Mouse (Mus musculus): ENCODE measurements at regions not wholly inside any gene's neighbourhood (a gene's known extent, or its start where the extent isn't known, plus 50 kb on each side); places are given as distances from the start of the nearest gene placed in this dataset.

DNA sequence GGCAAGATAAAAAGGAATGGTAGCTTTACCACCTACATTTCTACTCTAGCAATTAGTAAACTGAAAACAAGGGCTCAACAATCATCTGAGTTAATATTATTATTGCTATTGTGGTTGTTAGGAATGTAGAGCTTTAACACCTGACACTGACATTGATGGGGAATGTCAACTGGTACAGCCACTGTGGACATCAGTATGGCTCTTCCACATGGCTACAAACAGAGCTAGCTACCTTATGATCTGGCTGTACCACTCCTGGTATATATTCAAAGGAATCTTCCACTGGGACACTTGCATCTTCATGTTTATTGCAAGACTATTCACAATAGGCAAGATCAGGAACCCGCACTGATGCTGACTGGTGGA lies 119.8 kb downstream of the Sox4 start:
- H3K27me3 ChIP-seq (ENCODE audit: control insufficient read depth, insufficient read depth, low read length), result no peaks in the 10 kb centered on the region
- WGBS, result 64% methylated on average over 1 of the region's 1 CpGs
- H3K4me1 ChIP-seq (replicated peaks; ENCODE audit: control insufficient read depth, insufficient read depth, low read length), result peaks cover 14% of the 10 kb centered on the region
- DNase-seq, result no peak
- no peak for TF ChIP-seq CTCF (IDR thresholded peaks at IDR 0.05; ENCODE audit: borderline replicate concordance, control insufficient read depth, extremely low read depth, insufficient read depth, low read length, poor library complexity)
- no peak for TF ChIP-seq POLR2A (IDR thresholded peaks at IDR 0.05; ENCODE audit: control insufficient read depth, extremely low read depth, insufficient read depth, low read length, poor library complexity)
- no peak overlapping the region for H3K4me3 ChIP-seq (ENCODE audit: control insufficient read depth, insufficient read depth, low read length)
- no peaks in the 10 kb centered on the region for H3K36me3 ChIP-seq (ENCODE audit: control insufficient read depth, insufficient read depth, low read length)
- peak overlapping the region; percentile 50 for H3K27ac ChIP-seq (ENCODE audit: control insufficient read depth, insufficient read depth, low read length)

DNA sequence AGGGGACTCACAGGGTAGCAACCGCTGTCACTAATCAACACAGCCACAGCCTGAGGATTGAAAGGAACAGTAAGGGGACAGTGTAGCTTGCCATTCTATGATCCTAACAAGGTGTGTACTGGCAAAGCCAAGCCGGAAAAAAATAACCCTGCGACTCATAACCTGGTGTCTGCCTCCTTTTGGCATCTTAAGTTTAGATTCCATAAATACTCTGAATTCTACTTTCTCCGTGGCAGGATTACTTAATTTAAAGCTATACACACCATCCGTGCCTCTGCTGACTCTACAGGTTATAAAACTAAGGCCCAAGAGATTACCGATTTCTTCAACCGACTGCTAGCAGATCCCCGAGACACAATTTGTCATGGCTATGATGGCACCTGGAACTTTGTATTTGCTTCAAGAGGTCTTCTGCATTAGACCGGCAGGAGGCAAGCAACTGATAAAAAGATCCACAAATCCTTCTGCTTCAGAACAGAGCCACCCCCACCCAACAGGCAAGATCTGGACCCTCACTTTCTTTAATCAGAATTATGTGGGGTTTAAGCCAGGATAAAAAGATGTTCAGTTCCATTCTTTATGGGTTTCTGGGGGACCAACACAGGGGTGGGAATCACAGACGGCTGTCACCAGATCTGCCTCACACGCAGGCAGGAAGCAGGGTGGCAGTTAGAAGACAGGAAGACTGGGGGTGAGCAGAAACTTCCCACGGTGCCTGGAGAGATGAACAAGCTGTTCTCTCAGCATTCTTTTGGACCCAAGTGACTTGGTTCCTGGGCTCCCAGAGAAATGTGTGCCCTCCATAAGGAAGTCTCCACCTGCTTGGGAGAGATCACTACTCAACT lies 120.4 kb downstream of the Sox4 start:
- peak; percentile 63 for DNase-seq
- TF ChIP-seq POLR2A (IDR thresholded peaks at IDR 0.05; ENCODE audit: control insufficient read depth, extremely low read depth, insufficient read depth, low read length, poor library complexity) (no peak), CTCF (IDR thresholded peaks at IDR 0.05; ENCODE audit: borderline replicate concordance, control insufficient read depth, extremely low read depth, insufficient read depth, low read length, poor library complexity) (no peak)
- no peak overlapping the region for H3K4me3 ChIP-seq (ENCODE audit: control insufficient read depth, insufficient read depth, low read length)
- H3K27me3 ChIP-seq (ENCODE audit: control insufficient read depth, insufficient read depth, low read length), result no peaks in the 10 kb centered on the region
- 14% methylated on average over 12 of the region's 12 CpGs for WGBS
- H3K27ac ChIP-seq (ENCODE audit: control insufficient read depth, insufficient read depth, low read length), result peak overlapping the region; percentile 50
- no peaks in the 10 kb centered on the region for H3K36me3 ChIP-seq (ENCODE audit: control insufficient read depth, insufficient read depth, low read length)
- H3K4me1 ChIP-seq (replicated peaks; ENCODE audit: control insufficient read depth, insufficient read depth, low read length), result peaks cover 8% of the 10 kb centered on the region

DNA sequence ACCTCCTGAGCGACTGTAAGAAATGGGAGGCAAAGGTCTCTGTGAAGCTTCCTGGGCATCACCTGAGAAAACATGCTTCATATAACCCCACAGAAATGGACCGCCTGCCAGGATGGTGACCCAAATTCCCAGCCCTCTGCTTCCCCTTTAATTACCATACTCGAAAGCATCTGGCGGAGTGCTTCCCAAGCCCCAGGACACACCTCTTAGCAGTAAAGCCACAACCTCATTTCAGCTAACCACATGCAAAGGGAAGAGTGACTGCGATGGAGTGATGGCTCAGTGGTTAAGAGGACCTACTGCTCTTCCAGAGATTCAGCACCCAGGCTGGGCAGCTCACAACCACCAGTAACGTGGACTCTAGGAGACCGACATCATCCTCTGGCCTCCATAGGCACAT lies 127.2 kb downstream of the Sox4 start:
- 21% methylated on average over 7 of the region's 7 CpGs for WGBS
- peaks cover 11% of the 10 kb centered on the region for H3K4me1 ChIP-seq (replicated peaks; ENCODE audit: control insufficient read depth, insufficient read depth, low read length)
- H3K36me3 ChIP-seq (ENCODE audit: control insufficient read depth, insufficient read depth, low read length), result no peaks in the 10 kb centered on the region
- DNase-seq, result peak; percentile 17
- no peak for TF ChIP-seq CTCF (IDR thresholded peaks at IDR 0.05; ENCODE audit: borderline replicate concordance, control insufficient read depth, extremely low read depth, insufficient read depth, low read length, poor library complexity)
- no peak for TF ChIP-seq POLR2A (IDR thresholded peaks at IDR 0.05; ENCODE audit: control insufficient read depth, extremely low read depth, insufficient read depth, low read length, poor library complexity)
- H3K27me3 ChIP-seq (ENCODE audit: control insufficient read depth, insufficient read depth, low read length), result no peaks in the 10 kb centered on the region
- no peak overlapping the region for H3K4me3 ChIP-seq (ENCODE audit: control insufficient read depth, insufficient read depth, low read length)
- H3K27ac ChIP-seq (ENCODE audit: control insufficient read depth, insufficient read depth, low read length), result no peak overlapping the region

DNA sequence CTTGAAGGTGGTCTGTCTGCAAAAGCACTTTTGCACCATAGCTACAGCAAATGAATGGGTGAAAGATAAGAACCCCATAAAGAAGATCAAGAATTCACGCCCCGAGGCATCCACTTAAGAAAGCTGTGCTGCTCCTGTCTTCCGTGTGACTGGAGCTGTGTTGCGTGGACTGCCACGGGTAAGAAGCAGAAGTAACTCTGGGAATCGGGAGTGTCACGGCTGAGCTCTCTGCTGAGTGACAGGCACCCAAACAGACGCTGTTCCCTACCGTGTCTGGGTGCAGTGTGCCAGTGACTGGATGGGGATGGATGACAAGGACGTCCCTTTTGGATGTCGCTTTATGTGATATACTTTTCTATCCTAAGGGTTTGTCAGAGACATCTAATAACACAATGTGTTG lies 129.5 kb downstream of the Sox4 start:
- Histone ChIP-seq H3K27ac (ENCODE audit: control insufficient read depth, insufficient read depth, low read length) (no peak overlapping the region), H3K27me3 (ENCODE audit: control insufficient read depth, insufficient read depth, low read length) (no peaks in the 10 kb centered on the region), H3K36me3 (ENCODE audit: control insufficient read depth, insufficient read depth, low read length) (no peaks in the 10 kb centered on the region), H3K4me3 (ENCODE audit: control insufficient read depth, insufficient read depth, low read length) (no peak overlapping the region), H3K4me1 (replicated peaks; ENCODE audit: control insufficient read depth, insufficient read depth, low read length) (peaks cover 19% of the 10 kb centered on the region)
- TF ChIP-seq POLR2A (IDR thresholded peaks at IDR 0.05; ENCODE audit: control insufficient read depth, extremely low read depth, insufficient read depth, low read length, poor library complexity) (no peak), CTCF (IDR thresholded peaks at IDR 0.05; ENCODE audit: borderline replicate concordance, control insufficient read depth, extremely low read depth, insufficient read depth, low read length, poor library complexity) (no peak)
- WGBS, result 85% methylated on average over 11 of the region's 11 CpGs
- no peak for DNase-seq

DNA sequence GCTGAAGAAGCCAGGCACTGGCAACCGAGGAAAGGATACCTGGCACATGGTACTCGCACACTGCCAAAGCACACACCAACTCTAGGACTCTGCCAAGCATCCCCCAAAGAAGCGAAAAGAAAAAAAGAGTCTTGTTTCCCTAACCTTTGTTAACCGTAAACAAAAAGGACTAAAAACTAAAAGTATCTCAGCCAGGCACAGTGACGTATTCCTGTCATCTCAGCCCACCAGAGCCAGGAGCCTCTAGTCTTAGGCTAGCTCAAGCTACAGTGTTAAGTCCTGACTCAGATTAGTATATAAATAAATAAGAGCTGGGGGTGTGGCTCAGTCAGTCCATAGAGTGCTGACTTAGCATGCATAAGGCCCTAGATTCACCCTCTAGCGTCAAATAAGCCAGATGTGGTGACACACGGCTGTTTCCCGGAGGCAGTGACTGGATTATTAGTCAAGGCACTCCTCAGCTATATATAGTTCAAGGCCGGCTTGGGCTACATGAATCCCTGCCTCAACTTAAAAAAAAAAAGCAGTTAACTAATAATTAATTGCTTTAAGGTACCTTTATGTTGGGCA lies 130.1 kb downstream of the Sox4 start:
- Histone ChIP-seq H3K27ac (ENCODE audit: control insufficient read depth, insufficient read depth, low read length) (no peak overlapping the region), H3K36me3 (ENCODE audit: control insufficient read depth, insufficient read depth, low read length) (no peaks in the 10 kb centered on the region), H3K27me3 (ENCODE audit: control insufficient read depth, insufficient read depth, low read length) (no peaks in the 10 kb centered on the region), H3K4me1 (replicated peaks; ENCODE audit: control insufficient read depth, insufficient read depth, low read length) (peaks cover 19% of the 10 kb centered on the region), H3K4me3 (ENCODE audit: control insufficient read depth, insufficient read depth, low read length) (no peak overlapping the region)
- DNase-seq, result no peak
- WGBS, result 92% methylated on average over 9 of the region's 9 CpGs
- no peak for TF ChIP-seq CTCF (IDR thresholded peaks at IDR 0.05; ENCODE audit: borderline replicate concordance, control insufficient read depth, extremely low read depth, insufficient read depth, low read length, poor library complexity)
- no peak for TF ChIP-seq POLR2A (IDR thresholded peaks at IDR 0.05; ENCODE audit: control insufficient read depth, extremely low read depth, insufficient read depth, low read length, poor library complexity)

DNA sequence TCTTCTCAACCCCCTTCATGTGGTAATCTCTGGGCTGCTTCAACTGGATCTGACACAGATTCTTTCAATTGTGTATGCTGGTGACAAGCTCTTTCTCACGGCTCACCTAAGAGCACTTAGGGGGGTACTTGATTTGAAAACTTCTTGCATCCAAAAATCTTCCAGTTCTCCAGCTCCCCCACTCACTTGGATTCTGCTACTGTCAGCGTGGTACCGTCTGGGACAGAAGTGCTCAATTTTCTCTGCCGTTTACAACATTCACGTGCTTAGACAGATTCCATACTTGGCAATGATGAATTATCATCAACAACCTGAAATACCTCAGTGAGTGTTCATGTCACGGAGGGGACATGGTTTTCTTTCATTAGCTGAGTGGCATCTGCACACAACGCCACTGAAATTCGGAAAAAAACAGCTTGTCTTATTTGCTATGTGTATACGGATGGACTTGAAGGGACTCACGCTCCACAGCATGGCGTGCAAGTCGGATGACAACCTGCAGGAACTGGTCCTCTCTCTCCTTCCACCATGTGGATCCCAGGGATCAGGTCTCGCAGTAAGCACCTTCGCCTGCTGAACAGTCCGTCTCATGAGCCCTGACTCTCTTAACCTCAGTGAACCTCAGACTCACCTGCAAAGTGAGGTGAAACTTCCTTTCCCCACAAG lies 132.5 kb downstream of the Sox4 start:
- no peak for DNase-seq
- Histone ChIP-seq H3K4me1 (replicated peaks; ENCODE audit: control insufficient read depth, insufficient read depth, low read length) (peaks cover 11% of the 10 kb centered on the region), H3K36me3 (ENCODE audit: control insufficient read depth, insufficient read depth, low read length) (no peaks in the 10 kb centered on the region), H3K27me3 (ENCODE audit: control insufficient read depth, insufficient read depth, low read length) (no peaks in the 10 kb centered on the region), H3K27ac (ENCODE audit: control insufficient read depth, insufficient read depth, low read length) (no peak overlapping the region), H3K4me3 (ENCODE audit: control insufficient read depth, insufficient read depth, low read length) (no peak overlapping the region)
- no peak for TF ChIP-seq CTCF (IDR thresholded peaks at IDR 0.05; ENCODE audit: borderline replicate concordance, control insufficient read depth, extremely low read depth, insufficient read depth, low read length, poor library complexity)
- TF ChIP-seq POLR2A (IDR thresholded peaks at IDR 0.05; ENCODE audit: control insufficient read depth, extremely low read depth, insufficient read depth, low read length, poor library complexity), result no peak
- 85% methylated on average over 15 of the region's 15 CpGs for WGBS

All from thymus, adult 2 months (tissue).